Mouse (Mus musculus) hematopoietic multipotent progenitor cell, adult 10-12 weeks (in vitro differentiated cells): Measurements from ENCODE around the gene Tcf7. TPM values are rescaled to one million over a fixed set of nuclear protein-coding genes. Genes with fewer than 3 reads are reported as not detected.

Experiments used
- polyA plus RNA-seq: library from polyadenylated mRNA; stranded (reverse); fragments of >175 nt; gene quantifications from 2 replicates; pipeline ENCODE4 v1.2.3, GENCODE M21; 2012; ENCODE audit warnings: low replicate concordance

Gene Tcf7
- polyA plus RNA-seq: 309 and 338 TPM in 2 replicates

GRCm38 (mm10) chr11:52282774-52283595, at the start of gene Tcf7:
Gene Tcf7, minus strand, starts transcription at chr11:52283014.

GRCm38 (mm10) chr11:52231606-52232541, 50.9 kb downstream of the Tcf7 start, which contains the start of gene Skp1a:
Gene Skp1a, plus strand, starts transcription at chr11:52231995.

GRCm38 (mm10) chr11:52213887-52214286, 68.9 kb downstream of the Tcf7 start, which contains the start of gene Olfr1371:
Gene Olfr1371, minus strand, starts transcription at chr11:52213987.

Other genes starting within 250 kb of the Tcf7 start
- gene Ppp2ca, start 184.3 kb downstream of the Tcf7 start, polyA plus RNA-seq: 9.4 and 12.4 TPM in 2 replicates
- gene Olfr1373, start 137.5 kb downstream of the Tcf7 start, polyA plus RNA-seq: not detected in 2 replicates
- not detected in 2 replicates for gene Olfr1371, start 69.0 kb downstream of the Tcf7 start, polyA plus RNA-seq
- 3.8 and 14.4 TPM in 2 replicates for gene Skp1a, start 51.0 kb downstream of the Tcf7 start, polyA plus RNA-seq
- 7.5 and 16.4 TPM in 2 replicates for gene Vdac1, start 77.8 kb upstream of the Tcf7 start, polyA plus RNA-seq
- 106 and 218 TPM in 2 replicates for gene 9530068E07Rik, start 113.4 kb upstream of the Tcf7 start, polyA plus RNA-seq